Mouse (Mus musculus): ENCODE data around the gene Mfsd4b5.
"Not testable (repeated sequence)": the region's sequence is repeated elsewhere in the genome, so short reads cannot be mapped to it uniquely, and the experiment has no call there.

Mfsd4b5 gene

GRCm38 (mm10) chr10:39960441-39960822 is 26.0 kb downstream of the Mfsd4b5 start:
- no peak for DNase-seq

GRCm38 (mm10) chr10:39959761-39960440 is 26.5 kb downstream of the Mfsd4b5 start, which contains the start of gene Mfsd4b3:
Gene Mfsd4b3, minus strand, starts transcription at chr10:39960153.
- peak; percentile 97 to 98 for DNase-seq

GRCm38 (mm10) chr10:39958266-39958665 is 28.2 kb downstream of the Mfsd4b5 start:
- DNase-seq = no peak

GRCm38 (mm10) chr10:39956340-39956878 is 30.0 kb downstream of the Mfsd4b5 start:
- DNase-seq = no peak

GRCm38 (mm10) chr10:39955163-39955562 is 31.3 kb downstream of the Mfsd4b5 start:
- DNase-seq = no peak

GRCm38 (mm10) chr10:39949377-39949954 is 37.0 kb downstream of the Mfsd4b5 start:
- DNase-seq = no peak

- not testable (repeated sequence) for DNase-seq
Measured at GRCm38 (mm10) chr10:39947195-39947594, 39.3 kb downstream of the Mfsd4b5 start.

GRCm38 (mm10) chr10:39936553-39936952 is 49.9 kb downstream of the Mfsd4b5 start:
- no peak for DNase-seq

GRCm38 (mm10) chr10:39926616-39927139 is 59.8 kb downstream of the Mfsd4b5 start, which contains the start of gene Mfsd4b2:
Gene Mfsd4b2, minus strand, starts transcription at chr10:39926923.
- DNase-seq = no peak

- not testable (repeated sequence) for DNase-seq
Measured at GRCm38 (mm10) chr10:39924556-39924955, 61.9 kb downstream of the Mfsd4b5 start.

- DNase-seq = no peak
Measured at GRCm38 (mm10) chr10:39912616-39913015, 73.8 kb downstream of the Mfsd4b5 start.

- DNase-seq = no peak
Measured at GRCm38 (mm10) chr10:39908768-39909441, 77.5 kb downstream of the Mfsd4b5 start.
